Mouse (Mus musculus) layer of hippocampus, adult 18-20 months (tissue): ENCODE measurements around the gene Tceanc. TPM values are rescaled to one million over a fixed set of nuclear protein-coding genes. Genes with fewer than 3 reads are reported as not detected.
"Not testable (repeated sequence)": the region's sequence is repeated elsewhere in the genome, so short reads cannot be mapped to it uniquely, and the experiment has no call there.

Experiments
- DNase-seq, 2 experiments: peaks; one replicate each; pipeline ENCODE4 v3.0.0; 2022; ENCODE audit warnings: low spot score in 2 of 2
- long read RNA-seq: library from polyadenylated mRNA; stranded (forward); transcript quantifications from one replicate; pipeline ENCODE4 v2.0.0, GENCODE M21; 2021
- total RNA-seq, 2 experiments: library from RNA; stranded (reverse); gene quantifications; 2 replicates each; pipeline ENCODE4 v1.2.3; 2021

The Tceanc gene
- 1 to 10 TPM; 1.0 to 1.5 TPM for total RNA-seq
- long read RNA-seq, full-length matches to known transcripts = 2 of 2 reads
- long read RNA-seq, partial matches to known transcripts = 0 of 2 reads
- long read RNA-seq, other reads (novel, unspliced or antisense) = 0 of 2 reads

DNA sequence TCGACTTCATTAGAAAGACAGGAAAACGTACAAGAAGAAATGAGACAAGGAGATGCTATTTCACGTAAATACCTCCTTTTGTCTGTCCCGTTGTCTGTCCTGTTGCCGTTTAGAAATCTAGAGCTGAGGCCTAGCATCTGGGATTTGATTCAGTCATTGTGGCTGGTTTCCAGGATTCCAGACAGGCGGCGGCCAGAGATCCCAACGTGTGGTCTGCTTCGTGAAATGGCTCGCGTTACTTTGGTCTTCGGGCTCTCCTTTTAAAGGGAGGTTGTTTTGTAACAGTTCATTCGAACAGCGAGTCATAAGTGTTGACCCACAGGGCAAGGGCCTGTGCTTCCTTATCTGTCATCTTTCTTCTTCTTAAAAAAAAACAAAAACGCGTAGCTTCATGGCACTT lies at the start of gene Tceanc:
Tceanc (minus strand) TSS at position 223 of the 400 bp plus-strand sequence.
- no peak for DNase-seq

DNA sequence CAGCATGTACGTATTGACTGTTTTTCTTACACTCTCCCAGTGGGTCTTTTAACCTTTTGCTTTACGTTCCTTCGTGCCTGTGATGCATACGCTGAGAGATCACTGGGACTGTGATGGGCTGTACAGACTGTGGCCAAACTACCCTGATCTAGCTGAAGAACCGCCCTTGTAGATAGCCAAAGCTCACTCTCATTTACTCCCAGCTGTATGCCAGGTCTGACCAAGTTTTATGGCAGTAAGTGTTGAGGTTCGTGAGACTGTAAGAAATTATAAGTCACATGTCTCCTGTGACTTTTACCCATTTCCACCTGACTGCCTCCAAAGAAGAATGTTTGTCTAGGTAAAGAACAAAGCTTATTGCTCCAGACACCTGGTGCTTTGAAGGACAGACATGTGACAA lies 47.6 kb upstream of the Tceanc start:
- DNase-seq = no peak

GRCm38 (mm10) chrX:166565401-166565800 lies 47.0 kb upstream of the Tceanc start:
- DNase-seq = no peak

- no peak for DNase-seq
Measured at GRCm38 (mm10) chrX:166564900-166565299, 46.5 kb upstream of the Tceanc start.

GRCm38 (mm10) chrX:166559333-166559732 lies 41.0 kb upstream of the Tceanc start:
- DNase-seq = no peak

- DNase-seq = no peak
Measured at GRCm38 (mm10) chrX:166552355-166552754, 34.0 kb upstream of the Tceanc start.

DNA sequence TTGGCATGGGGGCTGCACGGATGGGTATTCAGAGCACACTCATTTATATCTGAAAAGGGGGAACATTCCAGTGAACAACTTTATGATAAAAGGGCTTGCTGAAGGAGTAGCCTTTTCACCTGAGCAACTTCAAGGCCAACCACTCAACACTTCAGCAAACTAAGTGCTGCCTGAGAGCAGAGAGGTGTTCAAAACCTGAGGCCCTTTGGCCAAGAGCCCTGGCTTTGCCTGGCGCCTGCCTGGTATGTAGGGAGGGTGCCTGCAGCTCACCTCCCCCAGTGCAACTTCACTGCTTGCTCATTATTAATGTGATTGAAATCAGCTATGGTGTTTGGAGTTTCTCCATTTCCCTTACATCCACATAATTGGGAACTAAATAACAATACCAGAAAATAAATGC lies 28.1 kb upstream of the Tceanc start:
- DNase-seq = no peak

DNA sequence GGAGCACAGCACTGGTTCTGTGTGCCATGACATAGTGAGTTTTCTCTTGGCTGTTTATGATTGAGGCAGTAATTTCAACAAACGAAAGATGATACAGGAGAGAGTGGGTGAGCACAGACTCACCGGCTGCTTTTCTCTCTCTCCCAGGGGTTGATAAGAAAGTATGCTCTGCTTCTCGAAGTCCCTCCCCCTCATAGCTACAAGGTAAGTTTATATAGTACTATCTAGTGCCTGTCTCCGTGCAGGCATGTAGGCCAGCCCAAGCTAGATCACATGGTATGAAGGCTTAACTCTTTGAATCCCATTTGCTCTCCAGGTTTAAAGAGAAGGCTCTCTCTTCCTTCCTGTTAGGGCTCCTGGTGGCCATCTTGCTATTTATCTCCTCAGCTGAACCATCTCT lies 16.8 kb upstream of the Tceanc start:
- DNase-seq = no peak

DNA sequence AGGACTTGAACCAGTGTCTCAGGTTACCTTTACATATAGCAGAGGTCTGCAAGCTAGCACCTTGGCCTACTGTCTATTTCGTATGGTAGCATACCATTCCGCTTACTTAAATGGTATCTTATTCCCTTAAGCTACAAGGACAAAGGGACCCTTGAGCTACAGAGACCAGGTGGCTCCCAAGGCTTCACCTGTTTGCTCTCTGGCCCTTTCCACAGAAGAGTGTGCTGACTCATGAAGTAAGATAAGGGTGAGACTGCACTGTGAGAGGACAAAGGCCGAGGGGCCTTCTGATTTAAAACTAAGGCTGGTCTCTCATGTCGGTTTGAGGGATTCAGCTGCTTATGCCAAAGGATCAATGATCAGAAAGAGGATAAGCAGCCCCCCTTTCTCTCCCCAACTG lies 15.1 kb upstream of the Tceanc start:
- DNase-seq = no peak

- no peak for DNase-seq
Measured at GRCm38 (mm10) chrX:166531671-166532070, 13.3 kb upstream of the Tceanc start.

GRCm38 (mm10) chrX:166528126-166528525 lies 9.8 kb upstream of the Tceanc start:
- no peak for DNase-seq

DNA sequence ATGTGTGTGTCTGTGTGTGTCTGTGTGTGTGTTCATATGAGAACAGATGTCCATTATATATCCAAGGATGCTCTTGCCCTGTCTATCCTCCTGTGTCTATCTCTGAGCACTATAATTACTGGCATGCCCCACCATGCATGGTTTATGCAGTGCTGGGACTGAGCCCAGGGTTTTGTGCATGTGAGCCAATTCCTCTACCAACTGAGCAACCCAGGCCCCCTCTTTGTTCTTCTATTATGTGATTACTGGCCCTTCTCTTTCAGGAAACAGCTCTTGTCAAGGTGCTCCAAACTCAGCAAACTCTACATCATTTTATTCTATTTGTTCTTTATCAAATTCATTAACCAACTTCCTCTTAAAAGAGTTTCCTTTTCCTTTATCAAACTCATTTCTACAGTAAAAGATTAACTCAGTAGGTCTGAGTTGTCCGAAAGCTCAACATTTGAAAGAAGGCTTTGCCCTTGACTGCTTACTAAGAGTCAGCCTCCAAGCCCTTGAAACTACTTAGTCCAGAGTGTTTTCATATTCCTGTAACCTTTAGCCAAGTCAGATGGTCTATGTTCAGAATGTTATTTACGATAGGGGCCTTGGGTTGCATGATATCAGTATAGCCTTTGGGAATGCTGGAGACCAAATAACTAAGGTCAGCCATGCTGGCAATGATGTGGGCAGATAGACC lies 7.4 kb upstream of the Tceanc start:
- DNase-seq = no peak

GRCm38 (mm10) chrX:166520782-166521181 lies 2.4 kb upstream of the Tceanc start:
- no peak for DNase-seq

- no peak for DNase-seq
Measured at GRCm38 (mm10) chrX:166516631-166517030, 1.7 kb downstream of the Tceanc start.

GRCm38 (mm10) chrX:166515923-166516322 lies 2.4 kb downstream of the Tceanc start:
- no peak for DNase-seq

DNA sequence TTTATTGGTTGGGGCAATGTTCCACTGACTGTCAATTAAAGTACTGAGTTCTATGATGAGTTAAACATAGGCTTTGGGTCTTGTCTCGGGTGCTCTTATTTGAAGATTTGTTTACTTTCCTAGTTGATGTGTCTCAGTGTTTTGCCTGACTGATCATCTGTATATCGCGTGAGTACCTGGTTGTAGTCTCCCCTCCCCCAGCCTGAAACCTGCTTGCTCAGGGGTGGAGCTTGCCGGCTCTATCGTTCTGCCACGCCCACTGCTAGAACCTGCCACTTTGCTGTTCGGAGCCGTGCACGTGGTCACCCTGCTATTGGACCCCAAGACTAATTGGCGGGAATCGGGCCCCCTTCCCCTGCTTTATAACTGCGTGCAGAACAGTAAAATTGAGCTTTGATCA lies 4.3 kb downstream of the Tceanc start:
- not testable (repeated sequence) for DNase-seq

- DNase-seq = peak in 1 of 2 experiments; percentile 49
Measured at GRCm38 (mm10) chrX:166512071-166512470, 6.3 kb downstream of the Tceanc start.

DNA sequence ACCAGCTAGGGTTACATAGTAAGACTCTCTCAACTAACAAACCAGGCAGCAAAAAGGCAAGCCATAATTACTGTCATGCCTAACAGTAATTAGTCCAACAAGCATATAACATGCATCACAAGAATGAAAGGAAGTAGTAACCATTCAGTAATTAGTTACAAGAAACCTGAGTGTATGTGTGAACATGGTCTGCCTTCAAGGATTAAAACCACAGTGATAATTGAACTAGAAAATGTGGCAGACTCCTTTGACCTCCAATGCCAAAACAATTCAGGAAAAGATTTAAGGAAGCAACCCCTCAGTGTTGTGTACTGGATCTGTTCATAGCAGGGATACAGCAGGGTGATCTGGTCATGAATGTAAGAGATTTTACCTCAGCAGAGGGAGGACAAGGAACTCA lies 7.3 kb downstream of the Tceanc start:
- DNase-seq = no peak

- peak; percentile 84 to 90 for DNase-seq
Measured at GRCm38 (mm10) chrX:166509761-166510738, 8.3 kb downstream of the Tceanc start.

GRCm38 (mm10) chrX:166504421-166504820 lies 13.9 kb downstream of the Tceanc start:
- DNase-seq = no peak

GRCm38 (mm10) chrX:166499496-166500190 lies 18.7 kb downstream of the Tceanc start:
- no peak for DNase-seq
